Mouse (Mus musculus): ENCODE measurements around the gene Hs3st2.

GRCm38 (mm10) chr7:121549329-121550022, 157.8 kb downstream of the Hs3st2 start:
- TF ChIP-seq POLR2AphosphoS2 (IDR thresholded peaks at IDR 0.05; ENCODE audit: insufficient read length, low read depth) (no peak), POLR2A (IDR thresholded peaks at IDR 0.05; ENCODE audit: insufficient read length, low read depth) (no peak), MYOG (IDR thresholded peaks at IDR 0.05; ENCODE audit: control insufficient read depth in 1 of 3, insufficient read depth in 1 of 3, insufficient read length in 2 of 3, low read depth in 2 of 3) (no peak), TCF12 (IDR thresholded peaks at IDR 0.05; ENCODE audit: insufficient read depth, poor library complexity, severe bottlenecking) (no peak), MAX (IDR thresholded peaks at IDR 0.05; ENCODE audit: low read depth) (no peak)

Data from myocyte (in vitro differentiated cells).